Mouse (Mus musculus) liver, embryonic 14.5 days (tissue): ENCODE data around the gene Lipk.

Experiments used
- CTCF ChIP-seq: IDR thresholded peaks from 2 replicates; pipeline ENCODE4 v1.5.1; 2016; ENCODE audit warnings: antibody characterized with exemption, low read depth, control low read depth
- EP300 ChIP-seq: IDR thresholded peaks from 2 replicates; pipeline ENCODE4 v1.6.1; 2016; ENCODE audit warnings: antibody characterized with exemption, low read depth

- TF ChIP-seq CTCF (no peak), EP300 (no peak)
Observed at GRCm38 (mm10) chr19:34096228-34096627, 88.1 kb downstream of the Lipk start.
